Mouse (Mus musculus) cortical plate, adult 2 months (tissue): ENCODE results near the gene Vps72. TPM values are rescaled to one million over a fixed set of nuclear protein-coding genes. Genes with fewer than 3 reads are reported as not detected.
"Not testable (repeated sequence)": the region's sequence is repeated elsewhere in the genome, so short reads cannot be mapped to it uniquely, and the experiment has no call there.

Experiments used
- H3K27ac ChIP-seq: fragments of 200-500 bp; 2 replicates; pipeline ENCODE4 v1.5.1; 2012; ENCODE audit warnings: low read length, control low read depth, inconsistent platforms; ENCODE audit not compliant: insufficient read depth
- H3K4me1 ChIP-seq: fragments of 200-500 bp; 2 replicates; pipeline ENCODE4 v1.6.1; 2011; ENCODE audit warnings: low read length; ENCODE audit not compliant: control insufficient read depth, insufficient read depth
- H3K4me3 ChIP-seq: fragments of 200-500 bp; 2 replicates; pipeline ENCODE4 v1.5.1; 2011; ENCODE audit warnings: mild to moderate bottlenecking, low read length, control low read depth; ENCODE audit not compliant: insufficient read depth
- CTCF ChIP-seq: fragments of 200-500 bp; IDR thresholded peaks from 2 replicates; pipeline ENCODE4 v1.5.1; 2011; ENCODE audit warnings: mild to moderate bottlenecking, control low read depth, low read length; ENCODE audit not compliant: insufficient read depth; ENCODE audit errors: extremely low read depth
- POLR2A ChIP-seq: fragments of 200-500 bp; IDR thresholded peaks from 2 replicates; pipeline ENCODE4 v1.6.1; 2011; ENCODE audit warnings: mild to moderate bottlenecking, low read length, control low read depth; ENCODE audit not compliant: insufficient read depth; ENCODE audit errors: extremely low read depth
- polyA plus RNA-seq: library from polyadenylated mRNA; depleted of rRNA; stranded (reverse); fragments of >200 nt; gene quantifications from 2 replicates; pipeline ENCODE4 v1.2.3, GENCODE M21; 2012

Vps72 gene
- polyA plus RNA-seq, 1 experiment, result 48.0 TPM

DNA sequence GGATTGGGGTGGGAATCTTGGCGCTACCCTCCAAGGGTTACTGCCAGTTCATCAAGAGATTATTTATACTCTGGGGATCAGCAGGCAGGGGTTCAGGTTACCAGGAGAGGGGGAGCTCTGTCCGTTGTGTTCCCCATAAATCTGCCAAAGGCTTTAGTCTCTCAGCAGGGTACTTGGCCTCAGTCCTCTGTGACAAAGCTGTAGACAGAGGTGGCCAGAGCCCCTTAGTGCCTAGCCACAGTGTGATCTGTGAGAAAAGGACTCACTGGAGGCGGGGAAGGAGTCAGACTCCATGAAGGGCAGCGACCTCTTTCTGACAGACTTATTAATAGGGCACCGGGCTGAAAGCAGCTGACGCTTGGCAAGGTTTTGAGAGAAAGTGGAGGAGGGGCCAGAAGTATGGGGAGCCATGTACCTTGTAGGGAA, 18.4 kb downstream of the Vps72 start:
- Histone ChIP-seq H3K4me3 (no peak overlapping the region), H3K4me1 (no peaks in the 10 kb centered on the region), H3K27ac (no peak overlapping the region)
- TF ChIP-seq CTCF (no peak), POLR2A (no peak)

DNA sequence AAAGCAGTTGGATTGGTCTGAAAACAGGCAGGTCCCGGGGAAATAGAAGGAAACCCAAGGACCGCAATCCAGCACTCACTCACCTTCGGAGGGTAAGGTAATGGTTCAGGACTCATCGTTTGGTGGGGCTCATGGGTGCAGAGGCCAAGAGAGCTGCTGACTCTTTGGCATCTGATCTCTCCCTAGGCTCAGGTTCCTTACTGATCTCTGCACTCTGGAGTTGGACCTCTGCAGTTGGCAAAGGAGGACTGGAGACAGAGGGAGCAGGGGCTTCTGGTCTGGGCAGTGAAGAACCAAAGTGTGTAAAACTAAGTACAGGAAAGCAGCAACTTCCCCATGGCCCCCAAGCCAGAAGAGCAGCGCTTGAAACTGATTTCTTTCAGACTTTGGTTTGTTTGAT, 19.3 kb downstream of the Vps72 start:
- Histone ChIP-seq H3K4me3 (no peak overlapping the region), H3K27ac (no peak overlapping the region), H3K4me1 (no peaks in the 10 kb centered on the region)
- TF ChIP-seq CTCF, result no peak
- no peak for TF ChIP-seq POLR2A

DNA sequence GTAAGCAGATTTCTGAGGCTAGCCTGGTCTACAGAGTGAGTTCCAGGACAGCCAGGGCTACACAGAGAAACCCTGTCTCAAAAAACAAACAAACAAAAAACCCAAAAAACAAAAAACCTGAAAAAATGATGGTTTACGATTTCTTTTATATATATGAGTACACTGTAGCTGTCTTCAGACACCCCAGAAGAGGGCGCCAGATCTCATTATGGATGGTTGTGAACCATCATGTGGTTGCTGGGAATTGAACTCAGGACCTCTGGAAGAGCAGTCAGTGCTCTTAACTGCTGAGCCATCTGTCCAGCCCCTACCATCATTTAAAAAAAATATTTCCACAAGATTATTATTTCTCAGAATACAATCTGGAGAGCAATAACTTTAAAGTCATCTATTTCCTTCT, 21.6 kb downstream of the Vps72 start:
- H3K4me1 ChIP-seq, H3K27ac ChIP-seq, H3K4me3 ChIP-seq: not testable (repeated sequence)

DNA sequence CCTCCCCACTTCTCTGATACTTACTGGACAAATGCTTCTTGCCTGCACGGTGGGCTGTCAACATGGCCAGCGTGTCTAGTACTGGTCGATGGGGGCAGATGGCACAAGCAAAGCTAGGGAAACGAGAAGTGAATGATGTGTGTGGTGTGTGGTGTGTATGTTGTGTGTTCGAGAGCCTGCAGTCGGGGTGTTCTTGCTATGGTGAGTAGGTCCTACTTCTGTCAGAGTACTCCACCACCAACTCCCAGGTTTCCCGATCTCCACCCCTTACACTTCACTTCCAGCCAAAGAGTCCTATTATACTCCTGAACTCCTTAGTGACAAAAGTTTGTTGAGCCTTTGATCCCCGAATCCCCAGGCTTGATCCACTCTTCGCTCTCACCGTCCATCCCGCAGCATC, 22.4 kb downstream of the Vps72 start:
- H3K27ac ChIP-seq, result no peak overlapping the region
- no peak for TF ChIP-seq CTCF
- no peak for TF ChIP-seq POLR2A
- peak overlapping the region; percentile 69 for H3K4me3 ChIP-seq
- no peaks in the 10 kb centered on the region for H3K4me1 ChIP-seq

DNA sequence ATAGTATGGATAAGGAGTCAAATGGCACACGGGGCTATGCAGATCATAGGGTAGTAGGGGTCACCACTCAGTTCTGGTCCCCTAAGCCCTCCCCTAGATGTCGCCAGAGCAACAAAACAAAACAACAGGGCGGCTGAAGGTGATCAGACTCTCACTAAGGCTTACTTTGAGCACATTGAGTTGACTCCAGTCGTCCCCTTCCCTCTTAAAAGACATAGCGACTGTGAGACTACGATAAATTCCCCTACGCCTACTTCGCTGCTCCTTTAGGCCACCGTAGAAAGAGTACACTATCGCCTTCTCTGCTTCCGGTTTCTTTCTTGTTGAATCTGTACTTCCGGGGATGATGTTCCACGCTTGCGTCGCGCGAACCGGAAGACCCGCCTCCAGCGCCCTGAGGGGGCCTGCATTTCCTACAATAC, 22.9 kb downstream of the Vps72 start, which contains the start of the genes Scnm1 and Lysmd1:
Gene Scnm1, minus strand, starts transcription at position 332 of the 422 bp plus-strand sequence.
Gene Lysmd1, plus strand, starts transcription at position 409 of the 422 bp plus-strand sequence.
- Histone ChIP-seq H3K4me1 (no peaks in the 10 kb centered on the region), H3K27ac (no peak within 1 kb of the TSS)
- TF ChIP-seq POLR2A, result no peak
- 0 out of 2 replicates have a peak, but pooled peaks have one; percentile 11 for TF ChIP-seq CTCF

DNA sequence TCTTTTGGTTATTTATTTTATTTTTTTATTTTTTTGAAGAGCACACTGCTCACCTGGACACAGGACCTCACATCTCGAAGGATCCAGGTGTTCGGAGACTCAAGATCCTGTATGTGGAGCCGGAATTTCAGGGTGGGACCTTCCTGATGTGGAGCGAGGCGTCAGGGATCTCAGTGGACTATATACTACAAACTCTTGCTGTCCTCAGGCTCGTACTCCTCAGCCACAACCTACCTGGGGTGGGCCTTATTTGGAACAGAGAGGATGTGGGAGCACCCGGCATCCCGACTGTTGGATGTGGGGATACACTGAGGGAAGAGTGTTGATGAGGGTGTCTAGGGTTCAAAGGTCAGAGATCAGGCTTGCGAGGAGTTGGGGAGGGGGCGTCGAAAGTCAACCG, 23.3 kb downstream of the Vps72 start:
- H3K4me3 ChIP-seq, result peak overlapping the region; percentile 69; the same call in 1 of the 2 replicates
- H3K4me1 ChIP-seq, H3K27ac ChIP-seq: not testable (repeated sequence)

More for the DNA sequence above, 22.9 kb downstream of the Vps72 start, which contains the start of the genes Scnm1 and Lysmd1:
- peak within 1 kb of the TSS; percentile 69 for H3K4me3 ChIP-seq

DNA sequence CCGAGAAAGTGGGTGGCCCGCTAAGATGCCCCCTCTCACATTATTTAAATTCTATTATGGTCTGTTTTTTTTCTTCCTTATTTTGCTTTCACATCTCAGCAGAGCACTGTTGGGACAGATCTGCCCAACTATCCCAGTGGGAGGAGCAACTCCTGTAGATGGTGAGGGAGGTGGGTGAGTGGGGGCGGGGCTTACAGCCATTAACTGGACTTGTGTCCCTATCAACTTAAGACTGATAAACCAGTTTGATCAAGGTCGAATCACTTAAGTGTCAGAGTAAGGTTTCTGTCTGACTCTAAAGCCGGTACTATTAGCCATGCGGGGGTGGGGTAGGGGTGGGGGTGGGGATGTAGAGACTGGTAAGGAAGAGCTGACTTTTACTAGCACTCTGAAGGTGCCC, 24.2 kb downstream of the Vps72 start:
- Histone ChIP-seq H3K27ac (no peak overlapping the region), H3K4me3 (peak overlapping the region; percentile 37), H3K4me1 (no peaks in the 10 kb centered on the region)
- no peak for TF ChIP-seq POLR2A
- no peak for TF ChIP-seq CTCF

DNA sequence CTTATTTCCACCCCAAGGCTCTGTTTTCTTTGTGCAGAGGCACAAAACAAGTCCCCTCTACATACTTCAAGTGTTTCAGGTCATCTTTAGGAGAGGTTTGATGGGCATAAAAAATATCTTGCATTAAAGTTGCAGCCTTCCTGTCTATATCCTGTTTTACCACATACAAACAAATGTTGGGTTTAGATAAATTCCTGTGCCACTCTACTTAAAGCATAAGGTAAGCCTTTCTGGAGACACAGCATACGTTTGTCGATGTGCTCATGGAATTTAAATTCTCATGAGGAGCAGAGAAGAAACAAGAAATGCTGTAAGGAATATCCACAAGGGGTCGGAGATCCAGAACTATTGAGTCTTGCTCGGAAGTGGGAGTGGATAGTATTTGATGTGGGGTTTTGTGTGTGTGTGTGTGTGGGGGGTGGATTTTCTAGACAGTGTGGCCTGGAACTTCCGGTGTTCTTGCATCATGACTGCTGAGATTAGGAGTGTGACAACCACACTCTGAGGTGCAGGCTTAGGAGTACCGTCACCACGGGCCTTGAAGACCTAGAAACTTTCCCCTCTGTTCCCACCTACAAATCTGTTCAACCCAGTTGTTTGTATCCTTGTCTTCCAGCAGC, 24.7 kb downstream of the Vps72 start:
- TF ChIP-seq POLR2A (no peak), CTCF (no peak)
- Histone ChIP-seq H3K27ac (no peak overlapping the region), H3K4me3 (peak overlapping the region; percentile 37; the same call in 1 of the 2 replicates), H3K4me1 (no peaks in the 10 kb centered on the region)

DNA sequence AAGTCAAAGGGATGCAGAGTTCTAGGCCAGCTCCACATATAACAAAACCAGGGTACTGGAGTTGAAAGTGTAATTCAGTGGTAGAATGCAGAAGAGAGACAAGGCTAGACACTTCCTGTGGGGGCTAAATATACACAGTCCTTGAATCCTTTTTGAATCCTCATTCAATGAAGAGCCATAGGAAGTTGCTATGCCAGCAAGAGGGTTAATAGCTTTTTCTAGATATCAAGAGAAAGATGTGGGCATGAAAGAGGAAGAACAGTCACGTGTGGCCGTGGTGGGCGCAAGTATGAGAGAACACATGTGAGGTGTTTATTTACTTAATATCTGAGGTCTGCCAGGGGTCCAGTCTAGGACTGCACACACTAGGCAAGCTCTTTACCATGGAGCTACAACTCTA, 25.5 kb downstream of the Vps72 start:
- H3K27ac ChIP-seq, result no peak overlapping the region
- no peak for TF ChIP-seq POLR2A

DNA sequence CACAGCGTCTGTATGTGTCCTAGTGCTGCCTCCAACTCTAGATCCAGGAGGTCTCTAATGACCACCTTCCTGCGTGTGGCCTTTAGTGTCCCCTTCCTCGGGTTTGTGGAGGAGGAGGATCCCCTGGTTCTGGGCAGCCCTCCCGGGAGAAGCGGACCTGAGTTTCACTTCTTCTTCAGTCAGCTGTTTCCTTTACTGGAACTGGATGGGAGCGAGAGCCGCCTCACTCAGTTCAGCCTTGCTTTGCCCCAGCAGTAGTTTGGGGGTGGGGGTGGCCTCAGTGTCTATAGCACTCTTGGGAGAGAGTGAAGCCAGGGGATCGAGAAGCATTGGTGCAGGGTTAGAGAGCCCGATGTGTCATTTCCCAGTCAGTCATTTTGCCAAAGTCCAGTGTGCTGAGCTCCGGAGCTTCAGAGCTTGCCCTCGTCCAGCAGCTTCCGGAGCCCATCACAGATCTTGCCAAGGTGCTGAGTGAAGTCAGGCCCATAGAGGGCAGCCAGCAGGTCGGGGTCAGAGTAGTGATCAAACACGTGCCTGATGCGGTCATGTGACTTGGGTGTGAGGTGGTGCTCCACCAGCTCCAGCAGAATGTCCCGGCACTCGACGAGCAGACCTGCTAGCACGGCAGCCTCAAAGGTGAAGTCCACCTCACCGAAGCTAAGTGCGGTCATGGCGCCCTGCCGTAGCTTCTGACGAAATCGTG, 28.9 kb downstream of the Vps72 start:
- Histone ChIP-seq H3K4me1 (no peaks in the 10 kb centered on the region), H3K27ac (no peak overlapping the region), H3K4me3 (no peak overlapping the region)
- no peak for TF ChIP-seq CTCF
- no peak for TF ChIP-seq POLR2A

More for the DNA sequence above, 25.5 kb downstream of the Vps72 start:
- Histone ChIP-seq H3K4me3 (no peak overlapping the region), H3K4me1 (no peaks in the 10 kb centered on the region)
